Mouse (Mus musculus) cerebellum, adult 11-12 months (tissue): ENCODE measurements around the gene Nup43.
A peak's percentile ranks its signal among the peaks of the same experiment; 100 is the strongest.

Source experiments
- DNase-seq: peaks from one replicate; pipeline ENCODE4 v3.0.0; 2022

The Nup43 gene

DNA sequence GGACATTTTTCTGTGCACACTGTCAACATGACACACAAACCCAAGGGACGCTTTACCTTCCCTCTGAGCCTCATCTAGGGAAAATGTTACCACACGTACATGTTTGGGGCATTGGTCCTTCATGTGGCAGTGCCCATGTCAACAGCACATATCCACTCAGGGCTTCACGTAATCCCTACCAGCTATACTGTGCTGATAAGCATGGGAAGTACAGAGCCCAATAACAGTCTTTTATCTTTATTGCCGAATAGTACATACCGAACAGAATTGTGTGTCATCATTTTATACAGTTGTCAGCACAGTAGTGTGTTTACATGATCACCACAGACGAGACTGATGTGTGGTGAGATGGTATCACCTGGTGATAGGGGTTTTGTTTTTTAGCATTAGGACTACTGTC lies 19.6 kb downstream of the Nup43 start:
- DNase-seq, result no peak

GRCm38 (mm10) chr10:7695286-7695685 lies 28.0 kb downstream of the Nup43 start:
- no peak for DNase-seq

- no peak for DNase-seq
Observed at GRCm38 (mm10) chr10:7700120-7700519, 32.8 kb downstream of the Nup43 start.

DNA sequence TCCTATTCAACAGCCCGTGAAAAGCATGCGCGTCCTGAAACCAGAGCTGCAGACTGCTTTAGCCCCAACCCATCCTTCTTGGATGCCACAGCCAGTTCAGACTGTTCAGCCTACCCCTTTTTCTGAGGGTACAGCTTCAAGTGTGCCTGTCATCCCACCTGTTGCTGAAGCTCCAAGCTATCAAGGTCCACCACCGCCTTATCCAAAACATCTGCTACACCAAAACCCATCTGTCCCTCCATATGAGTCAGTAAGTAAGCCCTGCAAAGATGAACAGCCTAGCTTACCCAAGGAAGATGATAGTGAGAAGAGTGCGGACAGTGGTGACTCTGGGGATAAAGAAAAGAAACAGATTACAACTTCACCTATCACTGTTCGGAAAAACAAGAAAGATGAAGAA lies 35.3 kb downstream of the Nup43 start:
- no peak for DNase-seq

DNA sequence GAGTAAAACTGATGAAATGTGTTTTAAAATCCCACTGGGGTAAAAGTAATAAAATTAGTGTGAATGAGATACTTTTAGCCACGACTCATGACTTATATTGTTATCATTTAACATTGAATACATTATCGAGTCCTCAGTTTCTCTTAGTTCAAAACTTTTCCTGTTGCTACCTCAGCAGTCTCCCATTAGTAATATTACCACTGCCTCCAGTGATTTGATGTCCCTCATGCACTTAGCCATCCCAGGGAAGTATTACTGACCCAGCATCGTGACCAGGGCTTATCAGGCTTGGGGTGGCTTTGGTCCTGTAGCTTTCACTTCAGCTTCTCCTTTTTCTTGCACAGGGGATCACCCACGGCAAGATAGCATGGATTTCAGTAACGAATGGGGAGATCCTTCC lies 42.8 kb downstream of the Nup43 start:
- no peak for DNase-seq

DNA sequence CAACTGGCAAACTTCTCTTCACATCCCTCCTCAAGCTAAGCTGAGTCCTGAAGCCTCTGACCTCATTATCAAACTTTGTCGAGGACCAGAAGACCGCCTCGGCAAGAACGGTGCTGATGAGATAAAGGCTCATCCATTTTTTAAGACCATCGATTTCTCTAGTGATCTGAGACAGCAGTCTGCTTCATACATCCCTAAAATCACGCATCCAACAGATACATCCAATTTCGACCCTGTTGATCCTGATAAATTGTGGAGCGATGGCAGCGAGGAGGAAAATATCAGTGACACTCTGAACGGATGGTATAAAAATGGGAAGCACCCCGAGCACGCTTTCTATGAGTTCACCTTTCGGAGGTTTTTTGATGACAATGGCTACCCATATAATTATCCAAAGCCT lies 45.2 kb downstream of the Nup43 start:
- no peak for DNase-seq

DNA sequence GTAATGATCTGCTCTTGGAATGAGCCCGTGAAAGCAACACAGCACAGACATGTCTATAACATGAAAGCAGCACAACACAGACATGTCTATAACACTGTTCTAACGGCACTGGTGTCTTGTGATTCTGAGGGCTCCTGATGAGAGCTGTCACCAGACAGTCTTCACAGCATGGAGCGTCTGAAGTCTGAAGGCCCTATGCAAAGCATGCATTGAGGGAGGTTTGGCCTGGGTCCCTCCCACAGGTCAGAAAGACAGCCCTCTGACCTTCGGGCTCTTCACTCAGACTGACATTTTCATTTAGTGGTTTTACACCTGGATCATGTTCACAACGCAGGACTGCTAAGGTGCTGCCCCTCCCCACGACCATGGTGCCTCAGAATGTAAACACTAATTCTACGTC lies 47.8 kb downstream of the Nup43 start:
- DNase-seq, result no peak

- DNase-seq, result peak; percentile 86
Observed at GRCm38 (mm10) chr10:7725751-7726500, 58.6 kb downstream of the Nup43 start, which contains the start of gene Katna1. Gene Katna1, plus strand, starts transcription at chr10:7726000.

DNA sequence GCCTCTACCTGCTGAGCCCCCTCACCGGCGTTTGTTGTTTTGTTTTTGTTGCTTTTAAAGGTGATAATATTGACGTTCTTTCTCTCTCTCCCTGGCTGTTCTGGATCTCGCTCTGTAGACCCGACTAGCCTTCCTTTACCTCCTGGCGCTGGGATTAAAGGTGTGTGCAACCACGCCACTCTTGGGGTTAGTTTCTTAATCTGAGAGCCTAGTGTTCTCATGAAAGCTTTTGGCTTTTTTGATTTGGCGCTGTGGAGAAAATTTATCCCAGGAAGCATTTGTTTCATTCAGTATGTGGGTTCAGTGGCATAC lies 59.2 kb downstream of the Nup43 start:
- no peak for DNase-seq

DNA sequence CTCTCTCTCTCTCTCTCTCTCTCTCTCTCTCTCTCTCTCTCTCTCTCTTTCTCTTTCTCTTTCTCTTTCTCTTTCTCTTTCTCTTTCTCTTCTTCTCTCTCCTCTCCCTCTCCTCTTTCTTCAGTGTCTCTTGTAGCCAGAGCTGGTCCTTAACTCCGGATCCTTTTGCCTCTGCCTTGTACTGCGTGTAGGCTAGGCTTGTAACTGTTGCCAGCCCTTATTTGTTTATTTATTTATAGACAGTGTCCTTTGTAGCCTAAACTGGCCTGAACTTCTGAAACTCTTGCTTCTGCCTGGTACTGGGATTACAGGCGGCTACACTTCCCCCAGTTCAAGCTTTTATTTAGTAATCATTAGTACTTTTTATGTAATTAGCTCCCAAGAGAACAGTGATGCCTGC lies 59.7 kb downstream of the Nup43 start:
- DNase-seq, result no peak
